Mouse (Mus musculus): ENCODE results near the gene Olfr9.

GRCm38 (mm10) chr10:128977522-128978114 is 11.6 kb upstream of the Olfr9 start:
- TF ChIP-seq POLR2A (IDR thresholded peaks at IDR 0.05; ENCODE audit: extremely low read depth, insufficient read depth, low read length) (no peak), CTCF (IDR thresholded peaks at IDR 0.05; ENCODE audit: low read depth, low read length) (peak; percentile 78)

Measured in liver, adult 2 months (tissue).